Mouse (Mus musculus): ENCODE results near the gene Cdk19. TPM values are rescaled to one million over a fixed set of nuclear protein-coding genes. Genes with fewer than 3 reads are reported as not detected.

The Cdk19 gene
- polyA plus RNA-seq, 1 experiment from 2014 or later = 9.6 TPM

GRCm38 (mm10) chr10:40426096-40426450 lies 86.7 kb downstream of the Cdk19 start:
- Histone ChIP-seq H3K9me3 (ENCODE audit: control insufficient read depth, low read length) (no peaks in the 10 kb centered on the region), H3K9ac (ENCODE audit: low read depth, low read length) (no peak overlapping the region), H3K27me3 (replicated peaks; ENCODE audit: control insufficient read depth, insufficient read depth, low read length) (no peaks in the 10 kb centered on the region), H3K27ac (ENCODE audit: low read depth, low read length) (no peak overlapping the region), H3K4me1 (ENCODE audit: control insufficient read depth, insufficient read depth, low read depth, low read length) (no peaks in the 10 kb centered on the region), H3K4me3 (ENCODE audit: low read length) (no peak overlapping the region), H3K36me3 (ENCODE audit: control insufficient read depth, insufficient read depth, low read length) (no peaks in the 10 kb centered on the region), H3K4me2 (ENCODE audit: low read length) (no peak overlapping the region)
- ATAC-seq = no peak
- WGBS = 52% methylated on average over 6 of the region's 6 CpGs

GRCm38 (mm10) chr10:40428633-40429032 lies 89.3 kb downstream of the Cdk19 start:
- Histone ChIP-seq H3K9ac (ENCODE audit: low read depth, low read length) (no peak overlapping the region), H3K4me1 (ENCODE audit: control insufficient read depth, insufficient read depth, low read depth, low read length) (no peaks in the 10 kb centered on the region), H3K36me3 (ENCODE audit: control insufficient read depth, insufficient read depth, low read length) (no peaks in the 10 kb centered on the region), H3K27ac (ENCODE audit: low read depth, low read length) (no peak overlapping the region), H3K4me3 (ENCODE audit: low read length) (no peak overlapping the region), H3K27me3 (replicated peaks; ENCODE audit: control insufficient read depth, insufficient read depth, low read length) (no peaks in the 10 kb centered on the region), H3K9me3 (ENCODE audit: control insufficient read depth, low read length) (no peaks in the 10 kb centered on the region), H3K4me2 (ENCODE audit: low read length) (no peak overlapping the region)
- no peak for ATAC-seq
- 90% methylated on average over 6 of the region's 6 CpGs for WGBS

GRCm38 (mm10) chr10:40429081-40429480 lies 89.7 kb downstream of the Cdk19 start:
- H3K27me3 ChIP-seq (replicated peaks; ENCODE audit: control insufficient read depth, insufficient read depth, low read length) = no peaks in the 10 kb centered on the region
- H3K36me3 ChIP-seq (ENCODE audit: control insufficient read depth, insufficient read depth, low read length) = no peaks in the 10 kb centered on the region
- no peak overlapping the region for H3K4me3 ChIP-seq (ENCODE audit: low read length)
- no peak overlapping the region for H3K9ac ChIP-seq (ENCODE audit: low read depth, low read length)
- H3K4me1 ChIP-seq (ENCODE audit: control insufficient read depth, insufficient read depth, low read depth, low read length) = no peaks in the 10 kb centered on the region
- 88% methylated on average over 2 of the region's 2 CpGs for WGBS
- no peak overlapping the region for H3K4me2 ChIP-seq (ENCODE audit: low read length)
- H3K9me3 ChIP-seq (ENCODE audit: control insufficient read depth, low read length) = no peaks in the 10 kb centered on the region
- no peak overlapping the region for H3K27ac ChIP-seq (ENCODE audit: low read depth, low read length)
- ATAC-seq = no peak

GRCm38 (mm10) chr10:40430209-40430608 lies 90.8 kb downstream of the Cdk19 start:
- Histone ChIP-seq H3K36me3 (ENCODE audit: control insufficient read depth, insufficient read depth, low read length) (no peaks in the 10 kb centered on the region), H3K9ac (ENCODE audit: low read depth, low read length) (no peak overlapping the region), H3K27ac (ENCODE audit: low read depth, low read length) (no peak overlapping the region), H3K4me2 (ENCODE audit: low read length) (no peak overlapping the region), H3K4me1 (ENCODE audit: control insufficient read depth, insufficient read depth, low read depth, low read length) (no peaks in the 10 kb centered on the region), H3K9me3 (ENCODE audit: control insufficient read depth, low read length) (no peaks in the 10 kb centered on the region), H3K27me3 (replicated peaks; ENCODE audit: control insufficient read depth, insufficient read depth, low read length) (no peaks in the 10 kb centered on the region), H3K4me3 (ENCODE audit: low read length) (no peak overlapping the region)
- no peak for ATAC-seq
- 99% methylated on average over 4 of the region's 4 CpGs for WGBS

GRCm38 (mm10) chr10:40431957-40432356 lies 92.6 kb downstream of the Cdk19 start:
- Histone ChIP-seq H3K4me3 (ENCODE audit: low read length) (no peak overlapping the region), H3K4me2 (ENCODE audit: low read length) (no peak overlapping the region), H3K4me1 (ENCODE audit: control insufficient read depth, insufficient read depth, low read depth, low read length) (no peaks in the 10 kb centered on the region), H3K27me3 (replicated peaks; ENCODE audit: control insufficient read depth, insufficient read depth, low read length) (no peaks in the 10 kb centered on the region), H3K9ac (ENCODE audit: low read depth, low read length) (no peak overlapping the region), H3K27ac (ENCODE audit: low read depth, low read length) (no peak overlapping the region), H3K9me3 (ENCODE audit: control insufficient read depth, low read length) (no peaks in the 10 kb centered on the region), H3K36me3 (ENCODE audit: control insufficient read depth, insufficient read depth, low read length) (no peaks in the 10 kb centered on the region)
- no peak for ATAC-seq
- 91% methylated on average over 3 of the region's 3 CpGs for WGBS

GRCm38 (mm10) chr10:40432375-40432774 lies 93.0 kb downstream of the Cdk19 start:
- Histone ChIP-seq H3K4me2 (ENCODE audit: low read length) (no peak overlapping the region), H3K9me3 (ENCODE audit: control insufficient read depth, low read length) (no peaks in the 10 kb centered on the region), H3K9ac (ENCODE audit: low read depth, low read length) (no peak overlapping the region), H3K4me1 (ENCODE audit: control insufficient read depth, insufficient read depth, low read depth, low read length) (no peaks in the 10 kb centered on the region), H3K27me3 (replicated peaks; ENCODE audit: control insufficient read depth, insufficient read depth, low read length) (no peaks in the 10 kb centered on the region), H3K4me3 (ENCODE audit: low read length) (no peak overlapping the region), H3K27ac (ENCODE audit: low read depth, low read length) (no peak overlapping the region), H3K36me3 (ENCODE audit: control insufficient read depth, insufficient read depth, low read length) (no peaks in the 10 kb centered on the region)
- WGBS = 98% methylated on average over 9 of the region's 9 CpGs
- ATAC-seq = no peak

GRCm38 (mm10) chr10:40435402-40435801 lies 96.0 kb downstream of the Cdk19 start:
- H3K4me3 ChIP-seq (ENCODE audit: low read length) = no peak overlapping the region

GRCm38 (mm10) chr10:40437117-40437516 lies 97.8 kb downstream of the Cdk19 start:
- ATAC-seq = no peak
- Histone ChIP-seq H3K9ac (ENCODE audit: low read depth, low read length) (no peak overlapping the region), H3K36me3 (ENCODE audit: control insufficient read depth, insufficient read depth, low read length) (no peaks in the 10 kb centered on the region), H3K4me3 (ENCODE audit: low read length) (no peak overlapping the region), H3K27ac (ENCODE audit: low read depth, low read length) (no peak overlapping the region), H3K4me2 (ENCODE audit: low read length) (no peak overlapping the region), H3K4me1 (ENCODE audit: control insufficient read depth, insufficient read depth, low read depth, low read length) (no peaks in the 10 kb centered on the region), H3K9me3 (ENCODE audit: control insufficient read depth, low read length) (no peaks in the 10 kb centered on the region), H3K27me3 (replicated peaks; ENCODE audit: control insufficient read depth, insufficient read depth, low read length) (no peaks in the 10 kb centered on the region)
- 96% methylated on average over 3 of the region's 3 CpGs for WGBS

More at GRCm38 (mm10) chr10:40435402-40435801, 96.0 kb downstream of the Cdk19 start:
- no peak overlapping the region for H3K4me2 ChIP-seq (ENCODE audit: low read length)
- H3K4me1 ChIP-seq (ENCODE audit: control insufficient read depth, insufficient read depth, low read depth, low read length) = no peaks in the 10 kb centered on the region
- H3K27ac ChIP-seq (ENCODE audit: low read depth, low read length) = no peak overlapping the region
- no peaks in the 10 kb centered on the region for H3K36me3 ChIP-seq (ENCODE audit: control insufficient read depth, insufficient read depth, low read length)
- H3K9me3 ChIP-seq (ENCODE audit: control insufficient read depth, low read length) = no peaks in the 10 kb centered on the region
- no peak overlapping the region for H3K9ac ChIP-seq (ENCODE audit: low read depth, low read length)
- ATAC-seq = no peak
- 82% methylated on average over 12 of the region's 12 CpGs for WGBS
- no peaks in the 10 kb centered on the region for H3K27me3 ChIP-seq (replicated peaks; ENCODE audit: control insufficient read depth, insufficient read depth, low read length)

- no peaks in the 10 kb centered on the region for H3K36me3 ChIP-seq (ENCODE audit: control insufficient read depth, insufficient read depth, low read length)
- H3K4me2 ChIP-seq (ENCODE audit: low read length) = no peak overlapping the region
- H3K4me3 ChIP-seq (ENCODE audit: low read length) = no peak overlapping the region
- WGBS = 89% methylated on average over 10 of the region's 10 CpGs
- H3K27me3 ChIP-seq (replicated peaks; ENCODE audit: control insufficient read depth, insufficient read depth, low read length) = no peaks in the 10 kb centered on the region
- no peak overlapping the region for H3K9ac ChIP-seq (ENCODE audit: low read depth, low read length)
- H3K9me3 ChIP-seq (ENCODE audit: control insufficient read depth, low read length) = no peaks in the 10 kb centered on the region
- H3K27ac ChIP-seq (ENCODE audit: low read depth, low read length) = no peak overlapping the region
- H3K4me1 ChIP-seq (ENCODE audit: control insufficient read depth, insufficient read depth, low read depth, low read length) = peaks cover 6% of the 10 kb centered on the region
- no peak for ATAC-seq
Observed at GRCm38 (mm10) chr10:40440740-40441139, 101.4 kb downstream of the Cdk19 start.

- no peaks in the 10 kb centered on the region for H3K9me3 ChIP-seq (ENCODE audit: control insufficient read depth, low read length)
- H3K9ac ChIP-seq (ENCODE audit: low read depth, low read length) = no peak overlapping the region
- ATAC-seq = no peak
- 88% methylated on average over 1 of the region's 1 CpGs for WGBS
- H3K27me3 ChIP-seq (replicated peaks; ENCODE audit: control insufficient read depth, insufficient read depth, low read length) = no peaks in the 10 kb centered on the region
- peaks cover 11% of the 10 kb centered on the region for H3K4me1 ChIP-seq (ENCODE audit: control insufficient read depth, insufficient read depth, low read depth, low read length)
- no peaks in the 10 kb centered on the region for H3K36me3 ChIP-seq (ENCODE audit: control insufficient read depth, insufficient read depth, low read length)
- no peak overlapping the region for H3K4me3 ChIP-seq (ENCODE audit: low read length)
- no peak overlapping the region for H3K27ac ChIP-seq (ENCODE audit: low read depth, low read length)
- H3K4me2 ChIP-seq (ENCODE audit: low read length) = no peak overlapping the region
Observed at GRCm38 (mm10) chr10:40442076-40442475, 102.7 kb downstream of the Cdk19 start.
